Mouse (Mus musculus) stomach, postnatal 0 days (tissue): ENCODE data around the gene Gng5.

Experiments used
- CTCF ChIP-seq: IDR thresholded peaks from 2 replicates; pipeline ENCODE4 v1.5.1; 2016; ENCODE audit warnings: antibody characterized with exemption, low read depth, mild to moderate bottlenecking, moderate library complexity
- EP300 ChIP-seq: optimal IDR thresholded peaks from 2 replicates; pipeline ENCODE3; 2016; ENCODE audit warnings: antibody characterized with exemption

DNA sequence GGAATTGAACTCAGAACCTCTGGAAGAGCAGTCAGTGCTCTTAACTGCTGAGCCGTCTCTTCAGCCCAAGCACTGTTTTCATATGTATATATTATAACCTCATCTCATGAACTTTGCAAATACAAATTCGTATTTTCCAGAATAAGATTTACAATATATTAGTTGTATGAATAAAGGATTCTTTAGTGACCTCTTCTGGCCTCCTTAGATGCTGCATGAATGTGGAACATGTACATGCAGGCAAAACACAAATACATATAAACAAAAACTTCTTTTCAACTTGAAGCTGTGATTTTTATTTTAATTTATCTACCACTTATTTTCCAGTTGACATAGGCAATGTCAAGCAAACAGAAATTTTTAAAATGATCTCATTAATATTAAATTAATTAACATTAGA is 17.6 kb upstream of the Gng5 start:
- TF ChIP-seq EP300 (no peak), CTCF (peak; percentile 54)
